Mouse (Mus musculus) olfactory bulb, adult 2 months (tissue): ENCODE measurements around the gene E2f2. TPM values are rescaled to one million over a fixed set of nuclear protein-coding genes. Genes with fewer than 3 reads are reported as not detected.

Source experiments
- H3K27ac ChIP-seq: fragments of 200-500 bp; 2 replicates; pipeline ENCODE4 v1.5.1; 2012; ENCODE audit warnings: low read depth, low read length; ENCODE audit not compliant: insufficient read depth
- H3K4me1 ChIP-seq: fragments of 200-500 bp; 2 replicates; pipeline ENCODE4 v1.6.1; 2012; ENCODE audit warnings: low read length; ENCODE audit not compliant: control insufficient read depth, insufficient read depth
- H3K4me3 ChIP-seq: fragments of 200-500 bp; 2 replicates; pipeline ENCODE4 v1.5.1; 2012; ENCODE audit warnings: mild to moderate bottlenecking, low read depth, low read length, moderate library complexity; ENCODE audit not compliant: insufficient read depth
- CTCF ChIP-seq: fragments of 200-500 bp; IDR thresholded peaks from 2 replicates; pipeline ENCODE4 v1.5.1; 2012; ENCODE audit warnings: low read depth, mild to moderate bottlenecking, low read length, moderate library complexity; ENCODE audit not compliant: insufficient read depth
- POLR2A ChIP-seq: fragments of 200-500 bp; IDR thresholded peaks from 2 replicates; pipeline ENCODE4 v1.6.1; 2012; ENCODE audit warnings: mild to moderate bottlenecking, low read depth, low read length, moderate library complexity; ENCODE audit not compliant: insufficient read depth
- WGBS: fragments of 180-500 bp; shearing (Covaris S2); methylation state at CpG from one replicate; pipeline ENCODE4 v1.1.7; 2018; 5-methylcytosine and 5-hydroxymethylcytosine counted together
- polyA plus RNA-seq: library from polyadenylated mRNA; stranded (reverse); fragments of >200 nt; gene quantifications from 2 replicates; pipeline ENCODE4 v1.2.4, GENCODE M21; 2012; ENCODE audit warnings: low replicate concordance; ENCODE audit not compliant: missing spikeins, insufficient read depth, insufficient read length

Gene E2f2
- polyA plus RNA-seq, 1 experiment, result not detected

GRCm38 (mm10) chr4:136210931-136211330 lies 38.7 kb downstream of the E2f2 start:
- no peak for TF ChIP-seq POLR2A
- no peak for TF ChIP-seq CTCF
- H3K4me1 ChIP-seq, result peaks cover 13% of the 10 kb centered on the region
- 87% methylated on average over 9 of the region's 9 CpGs for WGBS
- no peak overlapping the region for H3K27ac ChIP-seq
- H3K4me3 ChIP-seq, result no peak overlapping the region

GRCm38 (mm10) chr4:136213629-136214028 lies 41.4 kb downstream of the E2f2 start:
- 68% methylated on average over 7 of the region's 7 CpGs for WGBS
- H3K4me1 ChIP-seq, result peaks cover 9% of the 10 kb centered on the region
- TF ChIP-seq CTCF (no peak), POLR2A (no peak)
- no peak overlapping the region for H3K4me3 ChIP-seq
- no peak overlapping the region for H3K27ac ChIP-seq

DNA sequence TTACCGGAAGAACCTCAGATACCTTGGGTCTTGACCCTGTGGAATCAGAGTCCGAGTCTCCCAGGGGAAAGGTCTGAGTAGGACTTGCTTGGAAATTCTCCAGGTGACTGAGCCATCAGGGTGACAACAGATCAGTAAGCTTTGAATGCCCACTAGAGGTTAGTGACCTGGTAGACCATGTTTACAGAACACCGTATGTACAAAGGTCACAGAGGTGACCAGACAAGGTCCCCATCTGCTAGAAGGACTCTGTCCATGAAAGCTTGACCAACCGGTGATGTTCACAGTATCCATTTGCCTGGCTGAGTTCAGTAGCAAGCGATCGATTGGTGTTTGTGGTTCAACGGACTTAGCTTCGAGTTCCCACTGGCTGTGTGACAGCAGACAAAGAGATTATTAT lies 42.6 kb downstream of the E2f2 start:
- H3K4me1 ChIP-seq, result peaks cover 15% of the 10 kb centered on the region
- H3K27ac ChIP-seq, result no peak overlapping the region
- H3K4me3 ChIP-seq, result no peak overlapping the region
- 85% methylated on average over 8 of the region's 8 CpGs for WGBS
- no peak for TF ChIP-seq POLR2A
- no peak for TF ChIP-seq CTCF

DNA sequence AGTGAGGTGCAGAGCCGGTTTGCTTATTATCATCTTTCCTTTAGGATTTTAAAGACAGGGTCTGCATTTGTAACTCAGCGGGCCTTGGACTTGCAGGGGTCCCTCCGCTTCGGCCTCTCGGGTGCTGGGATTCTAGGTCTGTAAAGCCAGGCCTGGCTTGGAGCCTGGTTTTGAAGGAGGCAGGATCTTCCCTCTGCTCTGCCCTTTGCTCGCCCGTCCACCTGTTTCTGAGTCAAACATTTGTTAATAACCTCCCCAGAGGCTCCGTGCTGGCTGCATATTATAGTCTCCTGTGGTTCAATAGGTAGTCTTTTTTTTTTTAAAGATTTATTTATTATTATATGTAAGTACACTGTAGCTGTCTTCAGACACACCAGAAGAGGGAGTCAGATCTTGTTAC lies 43.4 kb downstream of the E2f2 start:
- TF ChIP-seq CTCF (no peak), POLR2A (no peak)
- 85% methylated on average over 8 of the region's 8 CpGs for WGBS
- Histone ChIP-seq H3K4me1 (peaks cover 20% of the 10 kb centered on the region), H3K4me3 (no peak overlapping the region), H3K27ac (no peak overlapping the region)

DNA sequence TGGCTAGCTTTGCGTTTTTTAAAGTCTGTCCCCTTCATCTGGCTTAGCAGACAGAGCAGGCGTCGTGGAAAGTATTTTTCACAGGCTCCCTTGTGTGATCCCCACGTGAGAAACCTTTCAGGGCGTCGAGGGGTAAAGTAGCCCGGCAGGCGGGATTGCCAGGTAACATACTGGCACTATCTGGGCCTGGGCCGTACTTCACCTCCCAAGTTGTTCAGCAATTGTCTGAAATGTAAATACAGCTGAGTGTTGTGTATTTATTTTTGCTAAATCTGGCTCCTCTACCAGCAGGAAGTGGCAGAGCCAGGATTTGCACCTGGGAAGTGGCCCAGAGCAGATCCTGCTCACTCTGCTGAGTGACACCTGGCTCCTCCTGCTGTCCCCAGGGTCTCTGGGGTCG lies 44.9 kb downstream of the E2f2 start:
- Histone ChIP-seq H3K4me3 (no peak overlapping the region), H3K27ac (no peak overlapping the region), H3K4me1 (peaks cover 20% of the 10 kb centered on the region)
- TF ChIP-seq CTCF, result no peak
- no peak for TF ChIP-seq POLR2A
- 78% methylated on average over 10 of the region's 10 CpGs for WGBS

DNA sequence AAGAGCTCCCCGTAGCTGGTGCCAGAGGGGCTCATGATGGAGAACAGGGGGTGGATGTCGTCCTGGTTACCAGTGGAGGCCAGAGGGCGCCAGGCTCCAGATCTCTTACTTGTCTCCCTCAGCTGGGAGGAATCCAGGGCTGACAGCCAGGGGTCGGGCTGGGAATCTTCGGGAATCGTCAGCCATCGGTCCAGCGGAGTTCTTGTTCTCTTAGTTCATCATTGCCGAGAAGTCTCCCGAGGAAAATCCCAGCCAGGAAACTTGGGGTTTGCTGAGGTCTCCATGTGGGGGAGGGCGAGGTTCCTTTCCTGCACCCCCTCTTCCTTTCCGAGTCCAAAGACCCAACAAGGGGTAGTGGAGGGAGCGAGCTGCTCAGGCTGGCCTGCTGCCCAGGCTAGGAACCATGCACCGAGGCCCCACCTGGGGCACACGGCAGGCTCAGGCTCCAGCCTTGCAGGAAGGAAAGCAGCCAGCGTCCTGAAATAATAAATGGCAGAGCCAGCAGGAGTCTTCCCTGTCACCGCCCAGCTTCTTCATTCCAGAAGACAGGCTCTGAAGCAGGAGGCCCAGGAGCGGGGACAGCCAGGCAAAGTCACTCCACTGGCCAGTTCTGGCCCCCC lies 46.5 kb downstream of the E2f2 start:
- 28% methylated on average over 18 of the region's 18 CpGs for WGBS
- no peak for TF ChIP-seq POLR2A
- no peak for TF ChIP-seq CTCF
- peak overlapping the region; percentile 68; the same call in 1 of the 2 replicates for H3K27ac ChIP-seq
- peaks cover 19% of the 10 kb centered on the region for H3K4me1 ChIP-seq
- H3K4me3 ChIP-seq, result no peak overlapping the region

DNA sequence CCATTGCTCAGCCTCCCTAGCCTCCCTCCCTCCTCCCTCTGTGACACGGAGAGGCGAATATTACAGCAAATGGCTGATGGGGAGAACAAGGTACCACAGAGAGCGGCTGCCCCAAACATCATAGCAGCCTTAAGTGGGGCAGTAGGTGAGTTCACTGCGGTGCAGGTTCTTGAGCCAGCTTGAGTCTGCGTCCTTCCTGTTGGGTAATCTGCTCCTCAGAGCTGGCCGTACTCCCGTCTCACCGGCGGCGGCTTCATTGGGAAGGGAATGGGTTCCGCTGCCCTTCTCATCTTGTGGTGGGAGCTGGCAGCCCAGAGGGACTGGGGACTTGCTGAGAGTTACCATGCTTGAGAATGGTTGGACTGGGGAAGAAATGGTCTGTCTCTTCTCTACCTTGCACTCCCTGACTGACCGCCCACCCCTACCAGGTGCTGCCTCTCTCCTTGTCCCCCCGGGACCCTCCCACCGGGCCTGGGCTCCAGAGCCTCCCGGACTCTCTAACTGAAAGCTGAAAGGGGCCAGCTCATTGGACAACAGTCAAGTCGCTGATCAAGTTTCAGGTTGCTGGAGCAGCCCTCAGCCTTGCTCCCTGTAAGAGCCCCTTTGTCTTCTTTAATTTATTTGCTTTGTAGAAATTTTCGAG lies 48.1 kb downstream of the E2f2 start:
- Histone ChIP-seq H3K4me1 (peaks cover 23% of the 10 kb centered on the region), H3K4me3 (no peak overlapping the region), H3K27ac (no peak overlapping the region)
- WGBS, result 34% methylated on average over 17 of the region's 17 CpGs
- TF ChIP-seq POLR2A (no peak), CTCF (no peak)

DNA sequence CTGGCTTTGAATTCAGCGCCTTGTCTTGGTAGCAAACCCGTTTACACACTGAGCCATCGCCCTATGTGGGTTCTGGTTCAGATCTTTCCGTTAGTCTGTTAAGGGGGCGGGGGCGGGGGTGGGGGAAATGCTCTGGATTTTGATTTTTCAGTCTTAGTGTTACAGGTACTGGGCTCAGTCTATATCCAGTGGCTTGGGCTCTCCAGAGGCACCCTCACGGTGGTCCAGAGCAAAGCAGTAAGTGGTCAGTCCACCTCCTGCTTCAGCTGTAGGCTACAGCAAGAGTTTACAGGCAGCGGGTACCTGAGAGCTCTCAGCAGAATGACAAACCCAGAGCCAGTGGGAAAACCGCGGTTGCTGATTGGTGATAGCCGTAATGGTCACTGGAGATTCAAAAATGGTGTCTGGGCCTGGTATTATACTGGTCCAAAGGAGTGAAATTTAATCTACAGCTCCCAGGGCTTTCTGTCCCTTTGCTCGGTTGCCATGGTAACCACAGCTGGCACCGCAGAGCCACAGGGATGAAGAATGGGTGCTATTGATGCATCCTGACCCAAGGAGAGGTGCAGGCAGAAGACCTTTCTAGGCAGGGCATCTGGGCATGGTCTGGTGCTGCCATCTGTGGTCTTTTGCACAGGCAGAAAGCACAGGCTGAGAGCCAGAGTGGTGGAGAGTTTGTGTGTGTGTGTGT lies 51.5 kb downstream of the E2f2 start:
- Histone ChIP-seq H3K27ac (no peak overlapping the region), H3K4me1 (peaks cover 16% of the 10 kb centered on the region), H3K4me3 (no peak overlapping the region)
- TF ChIP-seq CTCF (no peak), POLR2A (no peak)
- WGBS, result 63% methylated on average over 13 of the region's 13 CpGs

DNA sequence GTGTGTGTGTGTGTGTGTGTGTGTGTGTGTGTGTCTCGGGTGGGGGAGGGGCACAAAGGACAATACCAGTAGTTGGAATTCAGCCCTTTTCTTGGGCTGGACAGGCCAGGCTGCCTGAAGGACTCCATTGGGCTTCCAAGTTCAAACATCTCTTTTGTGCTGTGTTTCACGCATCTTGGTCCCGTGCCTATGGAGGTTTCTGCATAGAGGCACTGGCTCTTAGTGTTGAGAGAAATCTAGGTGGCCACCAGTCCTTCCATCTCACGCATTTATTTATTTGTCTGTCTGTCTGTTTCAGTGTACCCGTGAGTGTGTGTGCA lies 52.0 kb downstream of the E2f2 start:
- H3K27ac ChIP-seq, result no peak overlapping the region
- 58% methylated on average over 5 of the region's 5 CpGs for WGBS
- no peak overlapping the region for H3K4me3 ChIP-seq
- TF ChIP-seq CTCF (no peak), POLR2A (no peak)
- H3K4me1 ChIP-seq, result peaks cover 11% of the 10 kb centered on the region
